Mouse (Mus musculus) ES-E14 (cell line): ENCODE measurements around the gene Wnt1. TPM values are rescaled to one million over a fixed set of nuclear protein-coding genes. Genes with fewer than 3 reads are reported as not detected.
A peak's percentile ranks its signal among the peaks of the same experiment; 100 is the strongest.

Experiments used
- DNase-seq: peaks from one replicate; pipeline ENCODE4 v3.0.0-alpha.2; 2013; ENCODE audit warnings: low read depth, low spot score
- H3K27ac ChIP-seq: 2 replicates; pipeline ENCODE4 v1.5.1; 2012; ENCODE audit warnings: low read depth, mild to moderate bottlenecking, low read length, moderate library complexity, mixed read lengths; ENCODE audit not compliant: poor library complexity, insufficient read depth, severe bottlenecking
- H3K36me3 ChIP-seq: 2 replicates; pipeline ENCODE4 v1.6.1; 2012; ENCODE audit warnings: mild to moderate bottlenecking, low read length, moderate library complexity, mixed read lengths; ENCODE audit not compliant: control insufficient read depth, poor library complexity, insufficient read depth, severe bottlenecking
- H3K4me1 ChIP-seq, 2 experiments: fragments of 150-350 bp in 1 of 2; sonication (generic) in 1 of 2; 2 replicates each; pipeline ENCODE4 v1.6.1; 2012; ENCODE audit warnings: low read length in 2 of 2, mild to moderate bottlenecking in 1 of 2, mixed read lengths in 1 of 2; ENCODE audit not compliant: control insufficient read depth in 2 of 2, insufficient read depth in 2 of 2, poor library complexity in 1 of 2
- H3K4me3 ChIP-seq, 2 experiments: fragments of 150-350 bp in 1 of 2; sonication (generic) in 1 of 2; 2 replicates each; pipeline ENCODE4 v1.5.1; 2012; ENCODE audit warnings: low read length in 2 of 2, low read depth in 1 of 2, mild to moderate bottlenecking in 1 of 2, mixed read lengths in 1 of 2; ENCODE audit not compliant: insufficient read depth in 1 of 2, poor library complexity in 1 of 2, severe bottlenecking in 1 of 2
- H3K9ac ChIP-seq: 2 replicates; pipeline ENCODE4 v1.6.1; 2012; ENCODE audit warnings: low read depth, mild to moderate bottlenecking, low read length, mixed read lengths; ENCODE audit not compliant: poor library complexity, insufficient read depth, severe bottlenecking
- H3K9me3 ChIP-seq: fragments of 150-350 bp; sonication (generic); 2 replicates; pipeline ENCODE4 v1.6.1; 2012; ENCODE audit warnings: low read depth, mild to moderate bottlenecking, low read length; ENCODE audit not compliant: control insufficient read depth, insufficient read depth
- CHD2 ChIP-seq: IDR thresholded peaks from 2 replicates; pipeline ENCODE4 v1.6.1; 2014; ENCODE audit warnings: mild to moderate bottlenecking, low read depth, low read length, inconsistent platforms
- HCFC1 ChIP-seq: IDR thresholded peaks from 2 replicates; pipeline ENCODE4 v1.6.1; 2012; ENCODE audit warnings: low read length, inconsistent platforms, borderline replicate concordance; ENCODE audit not compliant: insufficient read depth
- MAFK ChIP-seq: IDR thresholded peaks from 2 replicates; pipeline ENCODE4 v1.6.1; 2014; ENCODE audit warnings: mild to moderate bottlenecking, low read depth, low read length, inconsistent platforms; ENCODE audit not compliant: insufficient read depth
- ZC3H11A ChIP-seq: IDR thresholded peaks from 2 replicates; pipeline ENCODE4 v1.6.1; 2012; ENCODE audit warnings: low read depth, mild to moderate bottlenecking, inconsistent platforms, low read length, borderline replicate concordance
- ZNF384 ChIP-seq: IDR thresholded peaks from 2 replicates; pipeline ENCODE4 v1.6.1; 2012; ENCODE audit warnings: low read depth, low read length, inconsistent platforms
- in situ Hi-C, 2 experiments: fragments of 600-800 bp; cut with MboI; formaldehyde crosslinking; loops; one replicate each; pipeline ENCODE4 v1.15.1; 2025; ENCODE audit warnings: low sequenced_read_pairs in 2 of 2, inconsistent platforms in 1 of 2; ENCODE audit not compliant: unreplicated experiment in 2 of 2
- total RNA-seq: library from RNA; depleted of rRNA; stranded (reverse); fragments of 300-350 nt; gene quantifications from 2 replicates; pipeline ENCODE4 v1.2.3, GENCODE M21; 2012

The Wnt1 gene
- total RNA-seq, 1 experiment, result not detected

DNA sequence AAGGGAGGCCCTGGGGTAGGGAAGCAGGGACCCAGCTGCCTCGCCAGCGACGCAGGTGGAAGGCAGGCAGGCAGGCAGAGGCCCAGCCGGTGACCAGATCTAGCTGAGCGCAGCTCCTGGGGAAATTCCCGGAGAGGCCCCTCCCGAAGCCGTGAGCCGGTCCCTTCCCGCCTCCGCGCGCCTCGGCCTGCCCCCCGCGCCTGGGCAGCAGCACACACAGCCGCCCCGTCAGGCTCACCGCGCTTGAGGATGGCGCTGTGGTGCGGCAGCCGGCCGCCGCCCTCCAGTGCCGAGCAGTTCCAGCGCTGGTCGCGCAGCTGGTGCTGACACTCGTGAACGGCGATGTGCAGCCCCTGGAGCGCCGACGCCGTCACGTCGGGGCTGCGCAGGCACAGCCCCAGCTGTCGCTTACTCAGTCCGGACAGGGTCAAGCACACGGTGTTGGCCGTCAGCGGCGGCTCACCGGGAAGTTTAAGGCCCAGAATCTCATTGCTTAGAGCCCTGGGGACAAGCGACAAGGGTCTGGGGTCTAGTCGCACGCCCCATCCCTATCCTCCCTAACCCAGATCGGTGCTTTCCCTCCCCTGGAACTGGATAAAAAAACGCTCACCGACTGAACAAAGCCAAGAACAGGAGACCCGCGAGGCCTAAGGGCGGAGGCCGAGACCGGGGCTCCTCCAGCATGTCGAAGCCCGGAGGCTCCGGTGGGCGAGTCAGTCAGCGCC is 13.2 kb upstream of the Wnt1 start:
- H3K9me3 ChIP-seq, result no peaks in the 10 kb centered on the region
- in situ Hi-C loops, result loop anchor here (5.0 to 25.0 kb wide), 2 partner anchors 311 to 321 kb away; partner anchors contain the start of genes C1ql4 (in 1 of the 2) and Dnajc22 (in 1 of the 2)
- H3K4me1 ChIP-seq, result peaks cover 0 to 21% of the 10 kb centered on the region in 2 experiments; a peak in 2 of 4 replicates
- H3K27ac ChIP-seq, result no peak overlapping the region
- H3K36me3 ChIP-seq, result no peaks in the 10 kb centered on the region
- no peak for TF ChIP-seq HCFC1
- TF ChIP-seq ZC3H11A, result no peak
- no peak for TF ChIP-seq CHD2
- TF ChIP-seq ZNF384, result no peak
- TF ChIP-seq MAFK, result no peak
- 0 out of 2 replicates have a peak overlapping the region, but pooled peaks have one; percentile 13 for H3K9ac ChIP-seq
- peak overlapping the region; percentile 1 to 29; a peak in 1 of 4 replicates for H3K4me3 ChIP-seq
- no peak for DNase-seq

DNA sequence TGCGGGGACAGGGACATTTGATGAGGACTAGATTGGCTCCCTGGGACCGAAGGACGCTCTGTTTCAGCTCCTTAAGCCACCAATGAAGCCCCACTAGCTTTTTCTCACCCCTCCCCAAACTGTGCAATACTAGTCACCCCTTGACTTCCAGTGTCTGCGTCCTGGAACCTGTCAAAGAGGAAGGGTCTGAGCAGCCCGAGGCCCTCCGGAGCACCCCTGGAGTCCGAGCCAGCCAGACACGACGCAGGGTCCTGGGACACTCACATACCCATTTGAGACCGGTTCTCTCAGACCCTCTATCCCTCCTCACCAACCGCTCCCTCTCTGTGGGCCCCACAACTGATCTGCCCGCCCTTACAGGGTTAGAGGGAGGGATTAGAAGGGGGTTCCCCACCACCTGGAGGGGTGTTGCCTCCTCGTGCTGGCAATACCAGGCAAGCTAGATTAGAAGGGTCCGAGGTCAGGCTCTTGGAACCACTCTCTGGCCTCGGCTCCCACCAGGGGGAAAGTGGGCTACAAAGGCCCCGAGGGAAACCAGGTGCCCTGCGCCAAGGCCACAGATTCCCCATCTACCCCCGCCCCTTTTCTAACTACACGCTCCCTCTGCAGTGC is 12.5 kb upstream of the Wnt1 start:
- Histone ChIP-seq H3K9ac (no peak overlapping the region), H3K4me1 (peaks cover 0 to 21% of the 10 kb centered on the region in 2 experiments; a peak in 2 of 4 replicates), H3K9me3 (no peaks in the 10 kb centered on the region), H3K36me3 (no peaks in the 10 kb centered on the region), H3K27ac (no peak overlapping the region), H3K4me3 (peak overlapping the region in 1 of 2 experiments; percentile 29; a peak in 1 of 4 replicates)
- no peak for TF ChIP-seq HCFC1
- TF ChIP-seq ZNF384, result no peak
- TF ChIP-seq MAFK, result no peak
- TF ChIP-seq ZC3H11A, result no peak
- TF ChIP-seq CHD2, result no peak
- no peak for DNase-seq
- in situ Hi-C loops, result loop anchor here (5.0 to 25.0 kb wide), 2 partner anchors 310 to 320 kb away; partner anchors contain the start of genes C1ql4 (in 1 of the 2) and Dnajc22 (in 1 of the 2)

DNA sequence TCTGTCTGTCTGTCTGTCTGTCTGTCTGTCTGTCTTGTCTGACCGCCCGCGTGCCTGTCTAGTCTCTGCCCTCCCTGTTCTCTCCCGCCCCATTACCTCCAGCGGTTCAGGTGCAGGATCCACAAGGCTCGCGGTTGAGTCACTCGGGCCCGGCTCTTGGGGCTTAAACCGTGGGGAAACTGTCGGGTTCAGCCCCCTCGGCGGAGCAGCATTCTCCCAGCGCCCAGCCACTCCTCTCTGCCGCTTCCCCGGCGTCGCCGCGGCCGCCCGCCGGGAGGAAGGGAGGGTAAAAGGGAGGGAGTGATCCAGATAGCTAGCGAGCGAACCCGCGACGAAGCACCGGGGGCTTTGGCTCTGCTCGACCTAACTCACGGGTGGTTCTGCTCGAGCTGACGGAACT is 11.9 kb upstream of the Wnt1 start, which contains the start of gene Wnt10b:
Wnt10b (minus strand) TSS at position 389 of the 400 bp plus-strand sequence.
- Histone ChIP-seq H3K27ac (no peak within 1 kb of the TSS), H3K9me3 (no peaks in the 10 kb centered on the region), H3K36me3 (no peaks in the 10 kb centered on the region), H3K4me1 (peaks cover 0 to 18% of the 10 kb centered on the region in 2 experiments; a peak in 1 of 4 replicates), H3K4me3 (peak within 1 kb of the TSS; percentile 7 to 34; a peak in 2 of 4 replicates), H3K9ac (no peak within 1 kb of the TSS)
- TF ChIP-seq ZNF384 (no peak), CHD2 (no peak), ZC3H11A (no peak), MAFK (no peak), HCFC1 (no peak)
- DNase-seq, result no peak
- in situ Hi-C loops, result loop anchor here (5.0 to 25.0 kb wide), 2 partner anchors 310 to 320 kb away; partner anchors contain the start of genes C1ql4 (in 1 of the 2) and Dnajc22 (in 1 of the 2)

DNA sequence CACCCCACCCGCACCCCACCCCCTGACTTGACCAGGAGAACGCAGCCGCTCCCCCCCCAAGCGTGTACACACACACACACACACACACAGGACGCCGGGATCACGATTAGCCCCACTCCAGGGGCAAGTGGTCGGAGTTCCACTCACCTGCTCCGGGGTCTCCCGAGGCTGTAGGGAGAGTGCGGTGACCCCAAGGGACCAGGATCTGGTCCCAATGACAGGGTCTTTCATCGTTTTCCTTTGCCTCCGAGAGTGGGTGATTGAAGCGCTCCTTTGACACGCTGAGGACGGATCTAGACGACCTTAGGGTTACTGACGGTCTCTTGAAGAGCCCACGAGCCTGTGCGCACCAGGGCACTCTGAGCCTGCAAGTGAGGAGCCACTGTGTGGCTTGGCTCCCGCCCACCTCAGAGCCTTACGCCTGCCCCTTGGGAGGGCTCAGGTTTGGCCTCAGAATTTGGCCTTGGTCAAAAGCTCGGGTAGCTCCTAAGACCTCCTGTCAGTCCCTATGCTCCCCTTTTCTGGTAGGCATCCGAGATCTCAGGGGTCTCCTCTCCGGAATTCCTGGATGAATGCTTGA is 11.4 kb upstream of the Wnt1 start:
- no peak for DNase-seq
- Histone ChIP-seq H3K4me3 (peak overlapping the region; percentile 7 to 34; a peak in 1 of 4 replicates), H3K4me1 (peaks cover 0 to 15% of the 10 kb centered on the region in 2 experiments; a peak in 1 of 4 replicates), H3K9me3 (no peaks in the 10 kb centered on the region), H3K9ac (no peak overlapping the region), H3K36me3 (no peaks in the 10 kb centered on the region), H3K27ac (no peak overlapping the region)
- no peak for TF ChIP-seq MAFK
- TF ChIP-seq ZC3H11A, result no peak
- no peak for TF ChIP-seq CHD2
- no peak for TF ChIP-seq HCFC1
- TF ChIP-seq ZNF384, result no peak
- in situ Hi-C loops, result loop anchor here (5.0 to 25.0 kb wide), 2 partner anchors 309 to 319 kb away; partner anchors contain the start of genes C1ql4 (in 1 of the 2) and Dnajc22 (in 1 of the 2)
